Mouse (Mus musculus) erythroblast, embryonic 14.5 days (primary cell): ENCODE measurements at regions not wholly inside any gene's neighbourhood (a gene's known extent, or its start where the extent isn't known, plus 50 kb on each side); places are given as distances from the start of the nearest gene placed in this dataset.

Experiments
- GATA1 ChIP-seq: IDR thresholded peaks from 2 replicates; pipeline ENCODE4 v1.6.1; 2012; ENCODE audit warnings: low read length, inconsistent platforms, mixed read lengths
- TAL1 ChIP-seq: IDR thresholded peaks from 3 replicates; pipeline ENCODE4 v1.6.1; 2012; ENCODE audit warnings: low read length, inconsistent platforms, mixed read lengths

- TF ChIP-seq TAL1 = no peak
- no peak for TF ChIP-seq GATA1
These were observed 322.4 kb downstream of the Hlx start for GRCm38 (mm10) chr1:184409986-184410385.
